Mouse (Mus musculus) spleen, adult 2 months (tissue): ENCODE results near the gene Abtb1. TPM values are rescaled to one million over a fixed set of nuclear protein-coding genes. Genes with fewer than 3 reads are reported as not detected.

Experiments used
- DNase-seq, 2 experiments: peaks; one replicate each; pipeline versions ENCODE4 v3.0.0 to v3.0.0-alpha.2; 2012 to 2021; ENCODE audit warnings: low spot score in 2 of 2, low read depth in 1 of 2
- H3K27ac ChIP-seq: fragments of 200-500 bp; 2 replicates; pipeline ENCODE4 v1.5.1; 2012; ENCODE audit warnings: low read length, inconsistent platforms; ENCODE audit not compliant: insufficient read depth
- H3K27me3 ChIP-seq: fragments of 200-500 bp; 2 replicates; pipeline ENCODE4 v1.6.1; 2012; ENCODE audit warnings: mild to moderate bottlenecking, moderate library complexity, low read length, inconsistent platforms; ENCODE audit not compliant: control insufficient read depth, insufficient read depth
- H3K36me3 ChIP-seq: fragments of 200-500 bp; 2 replicates; pipeline ENCODE4 v1.6.1; 2012; ENCODE audit warnings: mild to moderate bottlenecking, low read length, inconsistent platforms; ENCODE audit not compliant: control insufficient read depth, insufficient read depth
- H3K4me1 ChIP-seq: fragments of 200-500 bp; 2 replicates; pipeline ENCODE4 v1.6.1; 2011; ENCODE audit warnings: inconsistent platforms; ENCODE audit not compliant: control insufficient read depth, insufficient read depth, insufficient read length
- H3K4me3 ChIP-seq: fragments of 200-500 bp; 2 replicates; pipeline ENCODE4 v1.5.1; 2011; ENCODE audit warnings: mild to moderate bottlenecking, inconsistent platforms; ENCODE audit not compliant: insufficient read depth, insufficient read length; ENCODE audit errors: extremely low read depth
- CTCF ChIP-seq: fragments of 200-500 bp; IDR thresholded peaks from 2 replicates; pipeline ENCODE4 v1.5.1; 2011; ENCODE audit warnings: mild to moderate bottlenecking, inconsistent platforms; ENCODE audit not compliant: insufficient read depth, insufficient read length, insufficient replicate concordance; ENCODE audit errors: extremely low read depth
- POLR2A ChIP-seq: fragments of 200-500 bp; IDR thresholded peaks from 2 replicates; pipeline ENCODE4 v1.6.1; 2011; ENCODE audit warnings: low read depth, low read length, inconsistent platforms
- WGBS: fragments of 180-500 bp; shearing (Covaris S2); methylation state at CpG from one replicate; pipeline ENCODE4 v1.1.7; 2018; 5-methylcytosine and 5-hydroxymethylcytosine counted together
- polyA plus RNA-seq: library from polyadenylated mRNA; depleted of rRNA; stranded (reverse); fragments of >200 nt; gene quantifications from 2 replicates; pipeline ENCODE4 v1.2.3, GENCODE M21; 2012

Abtb1 gene
- polyA plus RNA-seq, 1 experiment, result 80.8 TPM

GRCm38 (mm10) chr6:88830112-88830702 is 11.6 kb downstream of the Abtb1 start:
- Histone ChIP-seq H3K27ac (no peak overlapping the region), H3K27me3 (no peaks in the 10 kb centered on the region), H3K36me3 (no peaks in the 10 kb centered on the region), H3K4me3 (no peak overlapping the region), H3K4me1 (peaks cover 9% of the 10 kb centered on the region; the same call in 1 of the 2 replicates)
- DNase-seq, result no peak
- TF ChIP-seq CTCF (no peak), POLR2A (no peak)
- WGBS, result 81% methylated on average over 6 of the region's 6 CpGs

- Histone ChIP-seq H3K4me3 (no peak overlapping the region), H3K27me3 (no peaks in the 10 kb centered on the region), H3K27ac (no peak overlapping the region), H3K4me1 (peaks cover 6% of the 10 kb centered on the region; the same call in 1 of the 2 replicates), H3K36me3 (no peaks in the 10 kb centered on the region)
- WGBS, result 74% methylated on average over 4 of the region's 4 CpGs
- TF ChIP-seq CTCF (no peak), POLR2A (no peak)
- no peak for DNase-seq
Measured at GRCm38 (mm10) chr6:88829579-88829978, 12.2 kb downstream of the Abtb1 start.

- H3K4me1 ChIP-seq, result peaks cover 6% of the 10 kb centered on the region; the same call in 1 of the 2 replicates
- WGBS, result 62% methylated on average over 15 of the region's 15 CpGs
Measured at GRCm38 (mm10) chr6:88828206-88829009, 13.4 kb downstream of the Abtb1 start.

DNA sequence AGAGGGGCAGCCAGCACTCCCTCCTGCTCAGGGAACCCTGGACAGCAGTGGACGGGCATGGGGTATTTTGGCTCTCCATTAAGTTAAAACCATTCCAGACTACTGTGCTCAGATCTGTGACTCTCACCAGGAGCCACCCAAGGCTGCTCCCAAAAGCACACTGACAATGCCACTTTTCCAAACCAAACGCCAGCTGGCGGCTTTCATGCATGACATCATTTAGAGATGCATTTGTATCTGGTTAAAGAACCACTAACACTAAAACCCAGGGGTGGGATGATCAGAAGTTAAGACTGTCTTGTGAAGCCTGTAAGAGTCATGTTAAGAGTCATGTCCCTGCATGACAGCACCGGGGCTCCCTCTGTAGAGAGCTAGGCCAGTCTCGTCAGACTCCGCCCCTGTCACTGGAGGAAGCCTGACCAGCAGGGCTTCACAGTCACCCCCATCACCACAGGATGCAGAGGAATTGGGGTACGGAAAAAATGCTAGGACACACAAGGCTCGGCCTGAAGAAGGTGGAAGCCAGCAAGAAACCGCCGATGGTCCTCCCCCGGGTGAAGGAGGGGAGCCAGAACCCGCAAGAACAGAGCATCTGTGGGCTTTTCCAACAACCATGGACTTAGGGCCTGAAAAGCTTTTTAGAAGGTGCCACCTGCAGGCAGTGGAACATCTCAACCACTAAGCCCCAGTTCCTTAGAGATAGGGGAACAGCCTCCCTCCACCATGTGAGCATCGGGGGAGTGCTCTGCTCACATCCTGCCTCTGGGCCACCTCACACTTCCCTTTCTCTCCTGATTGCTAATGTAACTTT is 14.2 kb downstream of the Abtb1 start:
- Histone ChIP-seq H3K4me1 (peaks cover 6% of the 10 kb centered on the region; the same call in 1 of the 2 replicates), H3K36me3 (no peaks in the 10 kb centered on the region), H3K4me3 (no peak overlapping the region), H3K27me3 (no peaks in the 10 kb centered on the region), H3K27ac (no peak overlapping the region)
- DNase-seq, result no peak
- TF ChIP-seq POLR2A, result no peak
- TF ChIP-seq CTCF, result no peak
- WGBS, result 30% methylated on average over 13 of the region's 13 CpGs

More at GRCm38 (mm10) chr6:88828206-88829009, 13.4 kb downstream of the Abtb1 start:
- no peak overlapping the region for H3K27ac ChIP-seq
- no peak for TF ChIP-seq CTCF
- TF ChIP-seq POLR2A, result no peak
- no peak overlapping the region for H3K4me3 ChIP-seq
- no peaks in the 10 kb centered on the region for H3K27me3 ChIP-seq
- no peak for DNase-seq
- H3K36me3 ChIP-seq, result no peaks in the 10 kb centered on the region

DNA sequence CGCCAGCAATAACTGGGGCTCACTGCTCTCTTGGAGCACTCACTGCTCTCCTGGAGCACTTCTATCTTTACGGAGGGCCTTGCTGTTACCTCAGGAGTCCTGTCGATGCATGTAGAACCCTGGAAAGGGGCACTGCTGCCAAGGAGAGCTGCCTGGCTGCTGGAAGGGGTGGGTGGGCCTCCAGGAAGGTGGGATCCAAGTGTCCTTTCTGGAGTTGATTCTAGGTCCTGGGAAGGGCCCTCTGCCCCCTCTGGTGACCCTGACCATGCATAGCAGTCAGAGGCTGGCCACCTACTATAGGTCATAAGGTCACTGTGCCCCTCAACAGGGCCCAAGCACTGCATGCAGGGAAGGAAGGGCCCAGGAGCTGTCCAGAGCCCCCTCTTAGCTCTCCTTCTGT is 14.8 kb downstream of the Abtb1 start:
- no peak for TF ChIP-seq CTCF
- TF ChIP-seq POLR2A, result no peak
- no peak overlapping the region for H3K4me3 ChIP-seq
- no peak for DNase-seq
- peaks cover 6% of the 10 kb centered on the region; the same call in 1 of the 2 replicates for H3K4me1 ChIP-seq
- H3K27ac ChIP-seq, result no peak overlapping the region
- H3K36me3 ChIP-seq, result no peaks in the 10 kb centered on the region
- WGBS, result 86% methylated on average over 3 of the region's 3 CpGs
- no peaks in the 10 kb centered on the region for H3K27me3 ChIP-seq

DNA sequence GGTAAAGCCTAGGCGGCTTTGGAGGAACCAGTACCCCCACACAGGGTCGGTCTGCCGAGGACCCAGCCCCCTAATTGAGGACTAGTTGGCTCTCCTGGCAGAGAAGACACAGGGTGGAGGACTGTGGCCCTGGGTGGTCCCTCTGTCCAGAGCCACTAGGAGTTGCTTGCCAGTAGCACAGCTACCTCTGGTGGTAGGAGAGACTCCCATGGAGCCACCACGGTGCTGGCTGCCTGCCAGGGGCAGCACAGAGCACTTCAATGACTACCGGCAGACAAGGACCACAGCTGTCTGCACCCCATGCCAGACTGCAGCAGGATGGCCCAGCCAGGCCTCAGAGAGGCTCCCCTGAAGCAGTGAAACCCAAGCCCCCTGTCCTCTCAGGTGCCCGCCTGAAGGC is 15.2 kb downstream of the Abtb1 start:
- Histone ChIP-seq H3K36me3 (no peaks in the 10 kb centered on the region), H3K27me3 (no peaks in the 10 kb centered on the region), H3K27ac (no peak overlapping the region), H3K4me1 (peaks cover 6% of the 10 kb centered on the region; the same call in 1 of the 2 replicates), H3K4me3 (no peak overlapping the region)
- TF ChIP-seq POLR2A, result no peak
- no peak for TF ChIP-seq CTCF
- DNase-seq, result no peak
- 53% methylated on average over 6 of the region's 6 CpGs for WGBS

DNA sequence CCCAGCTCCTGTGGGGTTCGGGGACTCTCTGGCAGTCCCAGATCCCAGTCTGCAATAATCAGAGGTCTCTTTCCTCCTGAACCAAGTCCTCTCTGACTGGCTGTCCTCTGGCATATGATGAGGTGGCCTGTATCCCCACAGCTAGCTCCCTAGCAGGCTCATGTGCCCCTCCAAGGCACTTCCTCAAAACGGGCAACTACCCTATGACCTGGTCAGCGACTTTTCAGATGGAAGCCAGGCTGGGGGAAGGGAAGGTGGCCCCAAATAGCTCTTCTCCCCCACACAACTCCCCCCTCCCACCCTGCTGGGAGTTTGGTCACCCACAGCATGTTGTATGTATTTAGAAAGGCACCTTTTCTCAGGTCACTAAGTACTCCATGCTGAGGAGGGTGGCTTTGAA is 15.7 kb downstream of the Abtb1 start:
- Histone ChIP-seq H3K27ac (no peak overlapping the region), H3K27me3 (no peaks in the 10 kb centered on the region), H3K4me3 (no peak overlapping the region), H3K4me1 (peaks cover 6% of the 10 kb centered on the region; the same call in 1 of the 2 replicates), H3K36me3 (no peaks in the 10 kb centered on the region)
- no peak for DNase-seq
- no peak for TF ChIP-seq POLR2A
- WGBS, result 43% methylated on average over 3 of the region's 3 CpGs
